Mouse (Mus musculus) limb, embryonic 15.5 days (tissue): ENCODE measurements at regions not wholly inside any gene's neighbourhood (a gene's known extent, or its start where the extent isn't known, plus 50 kb on each side); places are given as distances from the start of the nearest gene placed in this dataset.

Experiments used
- ATAC-seq: fragments of 200-750 bp; cut with Nextera tagmentation; 2 replicates; pipeline ENCODE4 v1.8.0; 2017; ENCODE audit warnings: low read depth, moderate TSS enrichment; ENCODE audit not compliant: insufficient number of reproducible peaks, low FRiP score, low TSS enrichment
- H3K27ac ChIP-seq: fragments of 300-500 bp; sonication (generic); 2 replicates; pipeline ENCODE4 v1.5.1; 2015; ENCODE audit warnings: moderate library complexity, mild to moderate bottlenecking, inconsistent platforms
- H3K27me3 ChIP-seq: fragments of 300-500 bp; sonication (generic); 2 replicates; pipeline ENCODE4 v1.6.1; 2015; ENCODE audit warnings: inconsistent platforms
- H3K36me3 ChIP-seq: fragments of 300-500 bp; sonication (generic); 2 replicates; pipeline ENCODE4 v1.6.1; 2015; ENCODE audit warnings: inconsistent platforms
- H3K4me1 ChIP-seq: fragments of 300-500 bp; sonication (generic); 2 replicates; pipeline ENCODE4 v1.6.1; 2015; ENCODE audit warnings: inconsistent platforms
- H3K4me2 ChIP-seq: fragments of 300-500 bp; sonication (generic); 2 replicates; pipeline ENCODE4 v1.6.1; 2015; ENCODE audit warnings: mild to moderate bottlenecking, inconsistent platforms
- H3K4me3 ChIP-seq: fragments of 300-500 bp; sonication (generic); 2 replicates; pipeline ENCODE4 v1.5.1; 2015; ENCODE audit warnings: mild to moderate bottlenecking, inconsistent platforms
- H3K9ac ChIP-seq: fragments of 300-500 bp; sonication (generic); 2 replicates; pipeline ENCODE4 v1.6.1; 2015; ENCODE audit warnings: inconsistent platforms
- H3K9me3 ChIP-seq: fragments of 300-500 bp; sonication (generic); 2 replicates; pipeline ENCODE4 v1.6.1; 2016; ENCODE audit warnings: inconsistent platforms
- WGBS: fragments of 180-500 bp; shearing (Covaris S2); methylation state at CpG from one replicate; pipeline ENCODE4 v1.1.7; 2015; 5-methylcytosine and 5-hydroxymethylcytosine counted together

DNA sequence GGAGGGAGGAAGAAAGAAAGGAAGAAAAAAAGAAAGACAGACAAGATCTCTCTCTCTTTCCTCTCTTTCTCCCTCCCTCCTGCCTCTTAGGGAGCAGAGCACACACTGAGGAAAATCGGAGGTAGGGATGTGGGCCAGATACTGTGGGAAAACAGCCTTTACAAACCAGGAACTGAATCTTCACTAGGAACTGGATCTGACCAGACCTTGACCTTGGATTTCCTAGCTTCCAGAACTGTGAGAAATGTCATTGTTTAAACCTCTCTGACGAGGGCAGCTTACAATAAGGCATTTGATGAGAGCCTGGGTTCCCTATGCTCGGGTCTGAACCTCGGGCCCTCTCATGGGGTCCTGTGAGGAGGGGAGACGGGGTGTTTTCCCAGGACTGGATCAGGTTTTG, 157.7 kb upstream of the 4930535I16Rik start:
- H3K4me3 ChIP-seq: no peak overlapping the region
- no peaks in the 10 kb centered on the region for H3K4me1 ChIP-seq
- no peak overlapping the region for H3K27ac ChIP-seq
- ATAC-seq: no peak
- WGBS: 72% methylated on average over 5 of the region's 5 CpGs
- H3K4me2 ChIP-seq: no peak overlapping the region
- no peak overlapping the region for H3K9ac ChIP-seq
- no peaks in the 10 kb centered on the region for H3K9me3 ChIP-seq
- no peaks in the 10 kb centered on the region for H3K27me3 ChIP-seq
- no peaks in the 10 kb centered on the region for H3K36me3 ChIP-seq

DNA sequence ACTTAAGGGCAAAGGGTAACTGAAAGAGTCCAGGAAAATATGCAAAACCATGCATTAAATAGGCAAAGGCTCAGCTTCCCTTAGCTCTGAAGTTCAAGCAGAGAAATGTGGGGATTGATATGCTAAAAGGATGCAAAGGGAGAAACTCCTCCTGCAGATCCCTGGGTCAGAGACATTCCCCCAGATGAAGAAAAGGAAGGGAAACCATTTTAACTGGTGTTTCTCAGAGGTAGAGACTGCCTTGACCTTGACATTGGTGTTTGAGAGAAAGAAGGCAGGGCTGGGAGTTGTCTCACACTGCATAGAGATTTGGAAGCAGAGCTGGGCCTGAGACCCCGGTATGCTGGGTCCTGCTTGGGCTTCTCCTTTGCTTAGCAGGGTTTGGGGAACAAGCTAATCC, 155.8 kb upstream of the 4930535I16Rik start:
- no peaks in the 10 kb centered on the region for H3K27me3 ChIP-seq
- H3K4me1 ChIP-seq: no peaks in the 10 kb centered on the region
- H3K9me3 ChIP-seq: no peaks in the 10 kb centered on the region
- no peak overlapping the region for H3K4me2 ChIP-seq
- no peak overlapping the region for H3K27ac ChIP-seq
- 87% methylated on average over 1 of the region's 1 CpGs for WGBS
- H3K36me3 ChIP-seq: no peaks in the 10 kb centered on the region
- no peak overlapping the region for H3K4me3 ChIP-seq
- no peak for ATAC-seq
- H3K9ac ChIP-seq: no peak overlapping the region

DNA sequence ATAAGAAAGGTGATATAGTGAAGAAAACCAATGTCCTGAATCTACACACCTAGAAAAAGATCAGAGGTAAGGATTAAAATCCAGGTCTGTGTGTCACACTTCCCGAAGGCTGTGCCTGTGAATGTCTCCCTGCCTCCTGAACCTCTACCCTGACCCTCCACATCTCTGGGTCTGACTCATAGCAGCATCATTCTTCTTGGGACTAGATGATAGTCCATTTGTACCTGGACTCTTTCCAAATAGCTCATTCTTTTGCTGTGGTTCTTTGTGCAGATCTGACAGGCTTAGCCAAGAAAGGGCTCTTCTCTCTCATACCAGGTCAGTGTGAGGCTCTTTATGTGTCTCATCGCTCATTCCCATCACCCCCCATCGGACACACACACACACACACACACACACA, 146.8 kb upstream of the 4930535I16Rik start:
- H3K27ac ChIP-seq: no peak overlapping the region
- H3K27me3 ChIP-seq: no peaks in the 10 kb centered on the region
- 71% methylated on average over 3 of the region's 3 CpGs for WGBS
- no peak overlapping the region for H3K4me3 ChIP-seq
- no peak overlapping the region for H3K4me2 ChIP-seq
- H3K4me1 ChIP-seq: no peaks in the 10 kb centered on the region
- ATAC-seq: no peak
- H3K9ac ChIP-seq: no peak overlapping the region
- no peaks in the 10 kb centered on the region for H3K36me3 ChIP-seq
- H3K9me3 ChIP-seq: no peaks in the 10 kb centered on the region

DNA sequence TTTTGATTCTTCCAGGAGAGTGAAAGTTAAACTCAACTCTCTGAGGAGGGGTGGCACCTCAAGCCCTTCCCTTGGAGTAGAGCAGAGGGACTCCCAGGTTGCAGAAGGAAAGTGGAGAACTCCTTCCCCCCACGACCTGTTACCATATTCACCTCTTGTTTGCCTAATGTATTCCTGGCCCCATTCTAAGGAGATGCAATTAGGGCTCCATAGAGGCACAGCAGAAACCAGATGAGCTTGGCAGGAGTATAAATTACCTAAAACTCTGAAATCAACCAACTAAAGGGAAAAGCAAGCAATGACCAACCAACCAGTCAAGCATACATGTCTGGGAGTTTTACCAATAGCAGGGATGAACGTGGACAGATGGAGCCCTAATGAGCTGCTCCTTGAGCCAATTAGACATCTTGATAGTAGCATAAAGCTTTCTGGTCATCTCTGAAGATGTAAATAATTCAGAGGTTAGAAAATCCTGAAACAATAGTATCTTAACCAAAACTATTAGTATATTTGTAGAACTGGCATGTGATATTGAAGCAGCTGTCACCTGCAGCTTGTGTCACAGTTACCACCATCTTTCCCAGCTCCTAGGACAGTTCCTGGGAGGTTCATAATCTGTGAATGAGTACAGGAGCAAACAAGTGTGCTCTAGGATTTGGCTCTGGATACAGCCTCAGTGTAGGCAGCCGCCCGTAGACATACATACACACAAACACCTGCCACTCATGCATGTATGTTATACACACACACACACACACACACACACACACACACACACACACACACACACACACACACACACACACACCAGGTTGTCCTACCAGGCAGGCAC, 145.7 kb upstream of the 4930535I16Rik start:
- no peak overlapping the region for H3K9ac ChIP-seq

DNA sequence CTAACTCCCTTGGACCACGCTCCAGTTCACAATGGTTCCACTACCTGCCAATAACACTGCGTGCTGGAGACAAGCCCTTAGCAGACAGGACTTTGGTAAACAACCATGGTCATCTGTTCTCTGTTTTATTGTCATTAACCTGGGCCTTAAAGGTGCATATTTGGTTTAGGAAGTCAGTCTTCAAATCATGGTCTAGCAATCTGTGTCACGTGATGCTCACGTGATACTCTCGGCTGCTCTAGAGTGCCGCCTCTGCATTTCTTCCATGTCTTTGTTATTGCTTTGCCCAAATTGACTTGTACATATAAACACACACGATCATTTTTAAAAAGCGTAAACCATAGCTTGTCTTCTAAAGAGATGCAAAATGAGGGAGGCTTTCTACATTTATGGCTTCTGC, 139.8 kb upstream of the 4930535I16Rik start:
- WGBS: 93% methylated on average over 8 of the region's 8 CpGs
- H3K4me3 ChIP-seq: no peak overlapping the region
- no peak overlapping the region for H3K27ac ChIP-seq
- H3K9me3 ChIP-seq: no peaks in the 10 kb centered on the region
- no peak overlapping the region for H3K4me2 ChIP-seq
- H3K27me3 ChIP-seq: no peaks in the 10 kb centered on the region
- no peaks in the 10 kb centered on the region for H3K4me1 ChIP-seq
- H3K36me3 ChIP-seq: no peaks in the 10 kb centered on the region
- ATAC-seq: no peak
- H3K9ac ChIP-seq: no peak overlapping the region

More for the DNA sequence above, 145.7 kb upstream of the 4930535I16Rik start:
- Histone ChIP-seq H3K4me3 (no peak overlapping the region), H3K36me3 (no peaks in the 10 kb centered on the region), H3K27ac (no peak overlapping the region), H3K9me3 (no peaks in the 10 kb centered on the region), H3K27me3 (no peaks in the 10 kb centered on the region), H3K4me2 (no peak overlapping the region), H3K4me1 (no peaks in the 10 kb centered on the region)
- no peak for ATAC-seq
- WGBS: 70% methylated on average over 4 of the region's 4 CpGs

DNA sequence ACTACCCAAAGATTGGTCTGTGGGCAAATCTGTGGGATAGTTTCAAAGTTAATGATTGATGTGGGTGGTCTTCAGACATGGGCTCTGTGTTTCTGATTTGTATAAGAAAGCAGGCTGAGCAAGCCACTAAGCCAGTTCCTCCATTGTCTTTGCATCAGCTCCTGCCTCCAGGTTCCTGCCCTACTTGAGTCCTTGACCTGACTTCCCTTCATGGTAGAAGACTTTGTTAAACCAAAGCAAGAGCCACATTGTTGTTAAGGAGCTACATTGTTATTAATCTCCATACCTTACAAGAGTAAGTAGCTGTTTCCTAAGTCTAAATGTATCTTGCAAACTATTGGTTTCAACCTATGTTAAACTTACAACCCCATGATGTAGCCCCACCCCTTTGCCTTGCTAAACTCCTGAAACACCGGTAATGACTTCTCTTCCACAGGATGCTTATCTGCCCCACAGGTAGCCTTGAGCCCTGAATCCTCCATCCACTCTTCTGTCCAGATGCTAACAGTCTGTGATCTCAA, 136.5 kb upstream of the 4930535I16Rik start:
- H3K9me3 ChIP-seq: no peaks in the 10 kb centered on the region
- no peak overlapping the region for H3K4me2 ChIP-seq
- ATAC-seq: no peak
- H3K27ac ChIP-seq: no peak overlapping the region
- no peaks in the 10 kb centered on the region for H3K36me3 ChIP-seq
- no peaks in the 10 kb centered on the region for H3K27me3 ChIP-seq
- 69% methylated on average over 1 of the region's 1 CpGs for WGBS
- H3K4me1 ChIP-seq: no peaks in the 10 kb centered on the region
- H3K9ac ChIP-seq: no peak overlapping the region
- no peak overlapping the region for H3K4me3 ChIP-seq

DNA sequence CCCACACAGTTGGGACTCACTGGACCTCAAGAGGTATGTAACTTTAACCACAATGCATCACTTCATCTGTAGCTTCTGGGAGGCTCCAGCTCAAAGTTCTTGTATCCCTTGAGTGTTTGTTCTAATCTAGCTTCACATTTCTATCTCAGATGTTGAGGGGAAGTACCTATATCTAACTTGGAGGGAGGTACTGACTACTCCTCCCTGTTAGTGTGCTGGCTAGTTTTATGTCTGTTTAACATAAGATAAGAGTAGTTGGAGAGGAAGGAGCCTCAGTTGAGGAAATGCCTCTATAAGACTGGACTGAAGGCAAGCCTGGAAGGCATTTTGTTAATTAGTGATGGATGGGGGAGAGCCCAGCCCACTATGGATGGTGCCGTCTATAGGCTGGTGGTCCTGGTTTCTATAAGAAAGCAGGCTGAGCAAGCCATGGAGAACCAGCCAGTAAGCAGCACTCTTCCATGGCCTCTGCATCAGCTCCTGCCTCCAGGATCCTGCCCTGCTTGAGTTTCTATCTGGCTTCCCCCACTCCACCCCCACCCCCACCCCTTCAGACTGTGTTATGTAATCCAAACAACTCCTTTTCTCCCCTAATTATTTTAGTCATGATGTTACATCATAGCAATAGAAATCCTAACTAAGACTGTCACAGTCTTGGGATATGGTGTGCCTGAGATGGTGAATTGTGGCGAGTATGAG, 135.7 kb upstream of the 4930535I16Rik start:
- no peak overlapping the region for H3K9ac ChIP-seq
- 78% methylated on average over 2 of the region's 2 CpGs for WGBS
- H3K27ac ChIP-seq: no peak overlapping the region
- no peak for ATAC-seq
- no peaks in the 10 kb centered on the region for H3K36me3 ChIP-seq
- no peak overlapping the region for H3K4me3 ChIP-seq
- no peak overlapping the region for H3K4me2 ChIP-seq
- H3K4me1 ChIP-seq: no peaks in the 10 kb centered on the region
- H3K9me3 ChIP-seq: no peaks in the 10 kb centered on the region
- H3K27me3 ChIP-seq: no peaks in the 10 kb centered on the region

DNA sequence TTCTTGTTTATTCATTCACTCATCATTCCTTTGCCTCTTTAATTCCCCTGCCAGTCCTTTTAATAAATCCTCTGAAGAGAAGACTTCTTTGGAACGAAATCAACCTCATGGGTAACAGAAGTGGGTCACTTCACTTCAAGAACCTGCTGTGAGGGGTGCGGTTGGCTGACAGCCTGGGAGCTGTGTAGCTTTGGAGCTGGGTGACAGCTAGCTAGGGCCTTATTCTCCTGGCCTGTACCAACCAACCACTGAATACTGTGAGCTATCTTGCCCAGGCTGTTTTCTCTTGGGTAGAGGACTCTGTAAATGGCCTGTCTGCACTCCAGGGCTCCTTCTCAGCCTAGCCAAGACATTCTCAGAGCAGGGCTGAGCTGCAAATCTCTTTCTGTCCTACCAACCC, 134.6 kb upstream of the 4930535I16Rik start:
- 73% methylated on average over 2 of the region's 2 CpGs for WGBS
- Histone ChIP-seq H3K9me3 (no peaks in the 10 kb centered on the region), H3K9ac (no peak overlapping the region), H3K36me3 (no peaks in the 10 kb centered on the region), H3K4me3 (no peak overlapping the region), H3K27me3 (no peaks in the 10 kb centered on the region), H3K4me1 (no peaks in the 10 kb centered on the region), H3K4me2 (no peak overlapping the region), H3K27ac (no peak overlapping the region)
- ATAC-seq: no peak

DNA sequence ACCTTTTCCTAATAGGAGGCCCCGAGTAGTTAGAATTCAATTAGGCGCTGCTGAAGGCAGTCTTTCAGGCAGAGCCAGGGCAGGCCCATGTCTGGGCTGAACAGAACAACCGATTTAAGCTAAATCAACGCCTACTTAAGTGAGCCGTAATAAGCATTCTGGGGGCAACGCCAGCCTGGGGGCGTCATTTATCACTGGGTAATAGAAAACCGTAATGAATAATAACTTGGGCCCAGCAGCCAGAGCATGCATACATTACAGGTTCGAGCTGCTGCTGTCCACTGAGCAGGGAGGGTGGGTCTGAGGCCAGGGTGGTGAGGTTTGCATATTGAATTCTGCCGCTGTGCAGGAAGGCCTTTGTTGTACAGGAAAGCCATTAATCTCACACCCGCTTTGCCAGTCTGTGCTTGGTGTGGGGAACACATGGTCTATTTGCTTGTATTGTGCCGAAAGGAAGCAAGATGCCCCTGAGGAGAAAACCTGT, 130.6 kb upstream of the 4930535I16Rik start:
- H3K27me3 ChIP-seq: no peaks in the 10 kb centered on the region
- no peaks in the 10 kb centered on the region for H3K4me1 ChIP-seq
- no peaks in the 10 kb centered on the region for H3K36me3 ChIP-seq
- no peak for ATAC-seq
- no peak overlapping the region for H3K9ac ChIP-seq
- no peak overlapping the region for H3K27ac ChIP-seq
- WGBS: 17% methylated on average over 12 of the region's 12 CpGs
- no peak overlapping the region for H3K4me3 ChIP-seq
- H3K9me3 ChIP-seq: no peaks in the 10 kb centered on the region
- no peak overlapping the region for H3K4me2 ChIP-seq

DNA sequence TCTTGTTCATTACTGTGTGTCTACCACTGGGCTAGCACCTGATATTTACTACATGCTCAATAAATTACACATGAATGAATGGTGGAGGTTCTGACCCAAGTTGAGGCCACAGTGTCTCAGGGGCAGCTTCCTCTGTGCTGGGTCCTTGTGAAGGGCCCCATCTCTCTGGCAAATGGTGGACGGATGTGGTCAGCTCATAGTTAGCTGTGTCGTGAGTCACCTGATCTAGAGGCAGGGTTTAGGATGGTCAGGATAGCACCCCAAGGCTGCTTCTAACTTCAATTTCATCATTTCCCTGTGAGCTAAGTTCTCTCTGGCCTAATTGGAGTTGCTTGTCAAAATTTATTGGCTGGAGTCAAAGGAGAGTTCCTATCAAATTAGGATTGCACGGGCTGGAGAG, 130.1 kb upstream of the 4930535I16Rik start:
- WGBS: 36% methylated on average over 3 of the region's 3 CpGs
- no peak for ATAC-seq

DNA sequence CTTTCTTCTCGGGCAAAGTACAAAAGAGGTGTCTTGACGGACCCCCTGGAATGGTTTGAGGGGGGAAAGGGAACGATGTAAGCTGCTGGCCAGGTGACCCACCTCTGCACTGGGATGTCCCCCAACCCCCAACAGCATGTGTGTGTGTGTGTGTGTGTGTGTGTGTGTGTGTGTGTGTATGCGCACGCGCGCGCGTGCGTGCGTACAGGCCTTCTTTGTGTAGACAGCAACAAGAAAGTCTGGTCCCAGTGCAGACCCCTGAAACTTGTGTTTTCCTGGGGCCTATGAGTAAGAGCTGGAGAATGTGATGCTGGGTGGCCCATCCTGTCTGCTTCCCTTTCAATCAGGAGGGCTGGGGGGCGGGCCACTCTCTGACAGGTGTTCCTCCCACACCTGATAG, 118.7 kb upstream of the 4930535I16Rik start:
- Histone ChIP-seq H3K4me2 (no peak overlapping the region), H3K36me3 (no peaks in the 10 kb centered on the region), H3K9ac (no peak overlapping the region), H3K27ac (no peak overlapping the region), H3K9me3 (no peaks in the 10 kb centered on the region), H3K4me1 (no peaks in the 10 kb centered on the region), H3K27me3 (0 out of 2 replicates have a peak, but pooled peaks cover 3% of the 10 kb centered on the region), H3K4me3 (no peak overlapping the region)
- 67% methylated on average over 12 of the region's 12 CpGs for WGBS
- ATAC-seq: no peak

More for the DNA sequence above, 130.1 kb upstream of the 4930535I16Rik start:
- H3K4me2 ChIP-seq: no peak overlapping the region
- H3K27me3 ChIP-seq: no peaks in the 10 kb centered on the region
- H3K36me3 ChIP-seq: no peaks in the 10 kb centered on the region
- no peak overlapping the region for H3K9ac ChIP-seq
- H3K27ac ChIP-seq: no peak overlapping the region
- H3K4me3 ChIP-seq: no peak overlapping the region
- no peaks in the 10 kb centered on the region for H3K4me1 ChIP-seq
- no peaks in the 10 kb centered on the region for H3K9me3 ChIP-seq

DNA sequence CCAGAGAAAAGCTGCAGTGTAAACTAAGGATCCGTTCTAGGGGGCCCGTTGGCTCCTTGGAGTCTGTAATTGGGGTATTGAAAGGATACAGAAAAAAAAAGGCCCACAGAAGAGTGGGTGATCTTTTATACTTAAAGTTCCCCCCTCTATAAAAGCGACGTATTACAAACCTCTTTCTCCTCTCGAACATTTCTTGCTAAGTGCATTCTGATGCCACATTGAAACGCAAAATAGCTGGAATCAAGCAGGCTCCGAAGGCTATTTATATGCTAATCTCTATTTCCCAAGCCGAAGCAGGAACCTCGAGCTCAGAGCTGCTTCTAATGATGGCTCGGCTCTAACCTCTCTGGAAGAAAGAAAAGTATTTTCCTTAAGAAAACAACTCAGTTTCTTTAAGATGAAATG, 117.8 kb upstream of the 4930535I16Rik start:
- H3K27ac ChIP-seq: no peak overlapping the region
- no peak overlapping the region for H3K4me3 ChIP-seq
- no peaks in the 10 kb centered on the region for H3K9me3 ChIP-seq
- H3K27me3 ChIP-seq: 0 out of 2 replicates have a peak, but pooled peaks cover 3% of the 10 kb centered on the region
- WGBS: 14% methylated on average over 10 of the region's 10 CpGs
- no peak overlapping the region for H3K4me2 ChIP-seq
- H3K36me3 ChIP-seq: no peaks in the 10 kb centered on the region
- ATAC-seq: no peak
- no peaks in the 10 kb centered on the region for H3K4me1 ChIP-seq
- no peak overlapping the region for H3K9ac ChIP-seq
